Mouse (Mus musculus) CH12.LX (cell line): ENCODE measurements around the gene Tfdp2. TPM values are rescaled to one million over a fixed set of nuclear protein-coding genes. Genes with fewer than 3 reads are reported as not detected.
A peak's percentile ranks its signal among the peaks of the same experiment; 100 is the strongest.

ENCODE experiments used
- DNase-seq: peaks from one replicate; pipeline ENCODE4 v3.0.0-alpha.2; 2013; ENCODE audit errors: extremely low read depth
- H3K27ac ChIP-seq: 2 replicates; pipeline ENCODE4 v1.5.1; 2012; ENCODE audit warnings: low read depth, mild to moderate bottlenecking, control low read depth, moderate library complexity; ENCODE audit not compliant: insufficient read depth
- H3K27me3 ChIP-seq: replicated peaks from 2 replicates; pipeline ENCODE3; 2012; ENCODE audit warnings: inconsistent platforms
- H3K36me3 ChIP-seq, 2 experiments: replicated peaks in 1 of 2; 2 replicates each; pipeline versions ENCODE3 to v1.6.1; 2012; ENCODE audit warnings: inconsistent platforms in 1 of 2, low read length in 1 of 2, mild to moderate bottlenecking in 1 of 2, mixed read lengths in 1 of 2, moderate library complexity in 1 of 2; ENCODE audit not compliant: control insufficient read depth in 1 of 2, insufficient read depth in 1 of 2
- H3K4me1 ChIP-seq, 2 experiments: 2 replicates each; pipeline ENCODE4 v1.6.1; 2012; ENCODE audit warnings: inconsistent platforms in 1 of 2, moderate library complexity in 1 of 2; ENCODE audit not compliant: insufficient read depth in 2 of 2, control insufficient read depth in 1 of 2
- H3K4me2 ChIP-seq: 2 replicates; pipeline ENCODE4 v1.6.1; 2012; ENCODE audit warnings: low read depth, mild to moderate bottlenecking, control low read depth; ENCODE audit not compliant: poor library complexity, insufficient read depth, severe bottlenecking
- H3K4me3 ChIP-seq, 3 experiments: fragments of 150-350 bp in 1 of 3; sonication (generic) in 1 of 3; replicated peaks in 1 of 3; 2 replicates each; pipeline versions ENCODE3 to v1.5.1; 2011 to 2012; ENCODE audit warnings: low read depth in 2 of 3, low read length in 2 of 3, mild to moderate bottlenecking in 2 of 3, moderate library complexity in 2 of 3, control low read depth in 1 of 3, improper control_type of control experiment in 1 of 3, inconsistent platforms in 1 of 3, mixed read lengths in 1 of 3; ENCODE audit not compliant: poor library complexity in 1 of 3
- H3K79me2 ChIP-seq: replicated peaks from 2 replicates; pipeline ENCODE4 v1.6.1; 2012; ENCODE audit warnings: mild to moderate bottlenecking, moderate library complexity; ENCODE audit not compliant: control insufficient read depth, poor library complexity, insufficient read depth, severe bottlenecking; ENCODE audit errors: extremely low read depth
- H3K9ac ChIP-seq: 2 replicates; pipeline ENCODE4 v1.6.1; 2012; ENCODE audit warnings: low read depth, mild to moderate bottlenecking, control low read depth, moderate library complexity; ENCODE audit not compliant: insufficient read depth
- H3K9me3 ChIP-seq: replicated peaks from 2 replicates; pipeline ENCODE3; 2012; ENCODE audit warnings: low read length, inconsistent platforms, mixed read lengths
- BHLHE40 ChIP-seq: IDR thresholded peaks from 2 replicates; pipeline ENCODE4 v1.6.1; 2011; ENCODE audit warnings: mild to moderate bottlenecking, low read depth, low read length, improper control_type of control experiment
- CHD1 ChIP-seq: IDR thresholded peaks from 2 replicates; pipeline ENCODE4 v1.6.1; 2012; ENCODE audit warnings: low read depth, low read length, improper control_type of control experiment, inconsistent platforms
- CTCF ChIP-seq, 2 experiments: IDR thresholded peaks in 1 of 2; conservative IDR thresholded peaks in 1 of 2; 2 replicates each; pipeline ENCODE4 v1.5.1; 2011 to 2012; ENCODE audit warnings: low read depth in 2 of 2, low read length in 2 of 2, improper control_type of control experiment in 1 of 2, inconsistent platforms in 1 of 2, mild to moderate bottlenecking in 1 of 2, moderate library complexity in 1 of 2
- ELF1 ChIP-seq: IDR thresholded peaks from 2 replicates; pipeline ENCODE4 v1.6.1; 2014; ENCODE audit warnings: low read depth, mild to moderate bottlenecking, inconsistent platforms, low read length, improper control_type of control experiment
- EP300 ChIP-seq: IDR thresholded peaks from 2 replicates; pipeline ENCODE4 v1.6.1; 2011; ENCODE audit warnings: low read length, improper control_type of control experiment
- GABPA ChIP-seq: IDR thresholded peaks from 2 replicates; pipeline ENCODE4 v1.6.1; 2012; ENCODE audit warnings: low read depth, low read length, improper control_type of control experiment, inconsistent platforms; ENCODE audit not compliant: insufficient replicate concordance
- HCFC1 ChIP-seq: IDR thresholded peaks from 2 replicates; pipeline ENCODE4 v1.6.1; 2012; ENCODE audit warnings: low read depth, mild to moderate bottlenecking, inconsistent platforms, low read length, improper control_type of control experiment
- KAT2A ChIP-seq: IDR thresholded peaks from 2 replicates; pipeline ENCODE4 v1.6.1; 2012; ENCODE audit warnings: low read length, improper control_type of control experiment, inconsistent platforms; ENCODE audit not compliant: insufficient replicate concordance
- MXI1 ChIP-seq: IDR thresholded peaks from 2 replicates; pipeline ENCODE4 v1.6.1; 2011; ENCODE audit warnings: mild to moderate bottlenecking, low read depth, low read length, improper control_type of control experiment
- PAX5 ChIP-seq: IDR thresholded peaks from 2 replicates; pipeline ENCODE4 v1.6.1; 2012; ENCODE audit warnings: low read length, inconsistent platforms, mixed read lengths
- POLR2A ChIP-seq: IDR thresholded peaks from 2 replicates; pipeline ENCODE4 v1.6.1; 2011; ENCODE audit warnings: low read depth, mild to moderate bottlenecking, improper control_type of control experiment, low read length
- SIN3A ChIP-seq: IDR thresholded peaks from 2 replicates; pipeline ENCODE4 v1.6.1; 2012; ENCODE audit warnings: low read length, improper control_type of control experiment, inconsistent platforms
- TBP ChIP-seq: conservative IDR thresholded peaks from 2 replicates; pipeline ENCODE4 v1.6.1; 2011; ENCODE audit warnings: low read depth, low read length, improper control_type of control experiment
- UBTF ChIP-seq: IDR thresholded peaks from 2 replicates; pipeline ENCODE4 v1.6.1; 2012; ENCODE audit warnings: low read depth, mild to moderate bottlenecking, inconsistent platforms, low read length, improper control_type of control experiment, moderate library complexity
- USF1 ChIP-seq: IDR thresholded peaks from 2 replicates; pipeline ENCODE4 v1.6.1; 2014; ENCODE audit warnings: low read depth, mild to moderate bottlenecking, inconsistent platforms, low read length, improper control_type of control experiment
- USF2 ChIP-seq: conservative IDR thresholded peaks from 2 replicates; pipeline ENCODE4 v1.6.1; 2011; ENCODE audit warnings: low read depth, low read length, improper control_type of control experiment
- ZNF384 ChIP-seq: IDR thresholded peaks from 2 replicates; pipeline ENCODE4 v1.6.1; 2012; ENCODE audit warnings: low read depth, low read length, improper control_type of control experiment, inconsistent platforms
- dilution Hi-C: fragments of 300-500 bp; cut with MboI; formaldehyde crosslinking; loops from 2 replicates; pipeline ENCODE4 v1.14.3; 2020; ENCODE audit warnings: low sequenced_read_pairs; ENCODE audit not compliant: extremely low pct_unique_long_range_greater_than_20kb, extremely low pct_ligation_motif_present
- in situ Hi-C: fragments of 300-500 bp; cut with MboI; formaldehyde crosslinking; loops from 3 replicates; pipeline ENCODE4 v1.14.3; 2019; ENCODE audit warnings: low sequenced_read_pairs, low pct_ligation_motif_present, low pct_unique_long_range_greater_than_20kb, mixed read lengths
- polyA plus RNA-seq: library from polyadenylated mRNA; unstranded; fragments of >175 nt; gene quantifications from 2 replicates; pipeline ENCODE4 v1.2.1, GENCODE M21; 2012; ENCODE audit warnings: low read depth; ENCODE audit not compliant: insufficient read length
- total RNA-seq, 2 experiments: library from RNA; depleted of rRNA; stranded (reverse); fragments of 300-350 nt in 1 of 2; fragments of >200 nt in 1 of 2; gene quantifications; 2 replicates each; pipeline ENCODE4 v1.2.3; 2012 to 2014

Tfdp2 gene
- total and polyA plus RNA-seq, 3 experiments, result 3.4 to 4.9 (median 4.7) TPM

DNA sequence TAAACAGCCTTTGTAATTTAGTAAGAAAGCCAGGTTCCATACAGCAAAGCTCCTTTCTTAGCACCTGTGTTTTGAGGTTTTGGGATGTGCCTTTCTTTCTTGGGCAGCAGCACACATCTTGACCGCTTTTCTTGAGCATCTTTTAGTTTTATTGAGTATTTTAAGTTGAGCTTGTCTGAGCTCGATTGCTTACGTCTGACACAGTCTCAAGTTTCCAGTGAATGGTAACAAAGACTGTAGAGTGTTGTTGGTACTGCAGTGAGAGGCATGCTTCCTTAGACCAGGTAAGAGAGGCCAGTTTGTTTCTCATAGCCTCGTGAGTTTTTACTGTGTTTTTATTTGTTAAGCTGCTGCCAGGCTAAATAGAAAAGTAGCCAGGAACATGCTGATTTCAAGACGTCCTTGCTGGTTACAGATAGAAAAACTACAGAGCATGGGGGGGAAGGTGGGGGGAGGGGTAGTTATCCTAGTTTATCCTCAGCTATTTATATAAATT lies 63.0 kb downstream of the Tfdp2 start:
- dilution Hi-C loops (no loop called here), in situ Hi-C loops (no loop called here)
- Histone ChIP-seq H3K36me3 (no peaks in the 10 kb centered on the region), H3K27ac (no peak overlapping the region), H3K4me1 (no peaks in the 10 kb centered on the region), H3K27me3 (no peaks in the 10 kb centered on the region), H3K79me2 (no peaks in the 10 kb centered on the region), H3K4me3 (peak overlapping the region in 1 of 3 experiments; percentile 50), H3K9ac (no peak overlapping the region; the same call in 1 of the 2 replicates), H3K4me2 (peak overlapping the region; percentile 43; the same call in 1 of the 2 replicates), H3K9me3 (no peaks in the 10 kb centered on the region)
- TF ChIP-seq ZNF384, result peak; percentile 78
- no peak for TF ChIP-seq BHLHE40
- TF ChIP-seq TBP, result no peak
- no peak for TF ChIP-seq GABPA
- TF ChIP-seq CHD1, result no peak
- peak; percentile 54; the same call in 1 of the 2 replicates for TF ChIP-seq SIN3A
- TF ChIP-seq MXI1, result 0 out of 2 replicates have a peak, but pooled peaks have one; percentile 67
- no peak for TF ChIP-seq ELF1
- TF ChIP-seq HCFC1, result peak; percentile 54
- TF ChIP-seq EP300, result no peak
- no peak for TF ChIP-seq PAX5
- peak; percentile 8 for DNase-seq

DNA sequence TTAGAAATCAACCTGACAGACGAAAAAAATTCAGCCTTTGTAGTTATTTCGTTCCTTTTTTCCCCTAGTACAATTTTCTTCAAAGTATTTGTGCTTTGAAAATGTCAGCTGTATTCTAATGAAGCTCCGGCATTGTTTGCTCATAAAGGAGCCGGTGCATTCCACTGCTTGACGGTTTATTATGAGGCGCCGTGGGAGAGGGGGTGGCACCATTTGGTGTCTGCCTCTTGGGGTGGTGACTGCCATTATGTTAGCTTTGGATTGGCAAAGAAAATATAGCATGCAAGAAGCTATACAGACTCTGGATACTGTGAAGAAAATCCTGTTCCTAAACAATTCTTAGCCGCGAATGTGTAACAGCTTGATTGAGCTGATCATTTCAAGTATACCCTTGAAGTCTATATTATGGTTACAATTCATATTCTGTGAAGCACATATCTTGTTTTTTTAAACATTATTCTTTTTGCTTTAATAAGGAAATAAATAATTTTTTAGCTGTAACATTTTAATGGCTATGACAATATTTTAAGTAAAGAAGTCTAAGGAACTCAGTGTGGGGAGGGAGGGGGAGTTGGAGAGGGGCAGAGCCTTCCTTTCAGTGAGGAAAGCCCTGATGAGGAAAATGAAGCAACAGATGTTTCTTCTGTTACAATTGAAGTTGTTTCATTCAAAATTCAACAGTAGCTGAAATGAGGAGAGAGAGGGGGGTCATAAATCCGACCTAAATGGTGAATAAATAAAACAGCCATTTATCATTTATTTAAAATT lies 63.9 kb downstream of the Tfdp2 start:
- DNase-seq, result no peak
- Histone ChIP-seq H3K27ac (no peak overlapping the region), H3K4me3 (peak overlapping the region in 2 of 3 experiments; percentile 42 to 50), H3K79me2 (no peaks in the 10 kb centered on the region), H3K4me2 (peak overlapping the region; percentile 93), H3K27me3 (no peaks in the 10 kb centered on the region), H3K36me3 (no peaks in the 10 kb centered on the region), H3K9me3 (no peaks in the 10 kb centered on the region), H3K9ac (peak overlapping the region; percentile 63; the same call in 1 of the 2 replicates), H3K4me1 (no peaks in the 10 kb centered on the region)
- TF ChIP-seq USF2 (no peak), ELF1 (no peak), BHLHE40 (no peak), CTCF (conservative IDR thresholded peaks at IDR 0.05 in 1 of 2, IDR thresholded peaks at IDR 0.05 in 1 of 2; ENCODE audit: low read depth in 2 of 2, low read length in 2 of 2) (no peak), USF1 (no peak), MXI1 (no peak), UBTF (no peak), KAT2A (no peak), CHD1 (no peak), POLR2A (no peak)
- dilution Hi-C loops (no loop called here), in situ Hi-C loops (no loop called here)
